Mouse (Mus musculus): ENCODE measurements around the gene Riox1. TPM values are rescaled to one million over a fixed set of nuclear protein-coding genes. Genes with fewer than 3 reads are reported as not detected.
A peak's percentile ranks its signal among the peaks of the same experiment; 100 is the strongest.
"Not testable (repeated sequence)": the region's sequence is repeated elsewhere in the genome, so short reads cannot be mapped to it uniquely, and the experiment has no call there.

Gene Riox1
- polyA plus RNA-seq, 1 experiment = 27.4 TPM

DNA sequence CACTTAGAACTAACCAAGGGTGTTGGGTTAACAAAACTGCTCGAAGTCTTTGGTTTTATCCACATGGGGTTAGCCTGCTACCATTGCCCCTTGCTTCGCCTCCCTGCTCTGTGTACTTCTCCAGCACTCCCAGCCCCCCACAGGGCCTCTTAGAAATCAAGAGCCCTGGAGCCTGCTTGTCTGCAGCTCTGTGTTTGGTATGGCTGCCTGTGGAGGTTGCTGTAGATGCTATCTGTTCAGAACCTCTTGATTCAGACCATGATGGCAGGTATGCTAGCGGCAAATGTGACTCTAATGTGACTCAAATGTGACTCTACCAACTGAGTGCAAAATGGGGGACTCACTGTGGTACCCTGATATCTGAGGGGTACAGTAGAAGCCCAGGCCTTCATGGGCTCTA, 26.1 kb upstream of the Riox1 start:
- H3K4me3 ChIP-seq (replicated peaks) = no peak overlapping the region
- H3K36me3 ChIP-seq (replicated peaks; ENCODE audit: low read length) = no peaks in the 10 kb centered on the region
- no peaks in the 10 kb centered on the region for H3K9me3 ChIP-seq
- TF ChIP-seq GATA1 (IDR thresholded peaks at IDR 0.05; ENCODE audit: borderline replicate concordance, low read length) (no peak), FLI1 (IDR thresholded peaks at IDR 0.05; ENCODE audit: low read length) (no peak)
- peaks cover 50% of the 10 kb centered on the region for H3K4me1 ChIP-seq
- H3K27me3 ChIP-seq (replicated peaks) = no peaks in the 10 kb centered on the region

DNA sequence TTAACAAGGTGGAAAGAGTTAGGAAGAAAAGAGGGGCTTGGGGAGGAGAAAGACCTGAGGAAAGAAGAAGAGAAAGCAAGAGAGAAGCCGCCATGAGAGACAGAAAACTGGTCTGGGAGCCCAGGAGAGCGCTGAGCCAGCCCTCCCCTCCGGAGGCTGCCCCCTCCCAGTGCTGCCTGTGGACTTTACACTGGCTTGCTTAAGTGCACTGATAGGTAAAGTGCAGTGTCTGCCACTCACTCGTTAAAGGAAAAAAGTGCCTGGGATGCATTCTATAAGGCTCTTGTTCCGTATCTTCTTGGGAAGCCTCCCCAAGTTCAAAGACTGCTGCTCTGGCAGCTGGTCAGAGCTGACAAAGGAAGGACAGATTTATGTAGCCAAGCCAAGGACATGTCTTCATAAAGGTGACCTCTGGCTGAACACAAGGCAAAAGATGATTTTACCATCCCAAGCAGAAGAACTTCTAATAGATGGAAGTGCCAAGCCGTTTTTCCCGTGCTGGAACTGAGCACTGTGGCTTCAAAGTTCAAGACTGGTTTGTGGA, 25.2 kb upstream of the Riox1 start:
- Histone ChIP-seq H3K4me1 (peaks cover 51% of the 10 kb centered on the region), H3K9me3 (no peaks in the 10 kb centered on the region), H3K36me3 (replicated peaks; ENCODE audit: low read length) (no peaks in the 10 kb centered on the region), H3K27me3 (replicated peaks) (no peaks in the 10 kb centered on the region), H3K4me3 (replicated peaks) (no peak overlapping the region)
- TF ChIP-seq GATA1 (IDR thresholded peaks at IDR 0.05; ENCODE audit: borderline replicate concordance, low read length) (no peak), FLI1 (IDR thresholded peaks at IDR 0.05; ENCODE audit: low read length) (no peak)

DNA sequence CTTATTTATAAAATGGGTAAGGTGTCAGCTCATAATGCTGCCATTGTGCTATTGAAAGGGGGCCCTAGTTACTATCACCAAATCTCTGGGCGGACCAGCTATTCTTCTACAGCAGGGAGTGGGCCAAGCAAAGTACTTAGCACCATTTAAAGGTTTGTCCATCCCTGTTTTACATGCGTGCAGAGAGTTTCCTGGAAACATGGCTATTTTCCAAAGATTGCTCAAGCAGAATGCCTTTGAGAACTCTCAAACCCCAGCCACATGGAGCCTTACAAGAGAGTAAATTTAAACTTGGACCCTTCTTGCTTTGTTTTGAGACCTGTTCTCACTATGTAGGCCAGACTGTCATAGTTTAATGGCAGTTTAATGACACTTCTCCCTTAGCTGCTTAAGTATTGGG, 24.3 kb upstream of the Riox1 start:
- TF ChIP-seq GATA1 (IDR thresholded peaks at IDR 0.05; ENCODE audit: borderline replicate concordance, low read length) (no peak), FLI1 (IDR thresholded peaks at IDR 0.05; ENCODE audit: low read length) (no peak)
- H3K9me3 ChIP-seq = no peaks in the 10 kb centered on the region
- no peaks in the 10 kb centered on the region for H3K36me3 ChIP-seq (replicated peaks; ENCODE audit: low read length)
- H3K27me3 ChIP-seq (replicated peaks) = no peaks in the 10 kb centered on the region
- peaks cover 45% of the 10 kb centered on the region for H3K4me1 ChIP-seq
- H3K4me3 ChIP-seq (replicated peaks) = no peak overlapping the region

DNA sequence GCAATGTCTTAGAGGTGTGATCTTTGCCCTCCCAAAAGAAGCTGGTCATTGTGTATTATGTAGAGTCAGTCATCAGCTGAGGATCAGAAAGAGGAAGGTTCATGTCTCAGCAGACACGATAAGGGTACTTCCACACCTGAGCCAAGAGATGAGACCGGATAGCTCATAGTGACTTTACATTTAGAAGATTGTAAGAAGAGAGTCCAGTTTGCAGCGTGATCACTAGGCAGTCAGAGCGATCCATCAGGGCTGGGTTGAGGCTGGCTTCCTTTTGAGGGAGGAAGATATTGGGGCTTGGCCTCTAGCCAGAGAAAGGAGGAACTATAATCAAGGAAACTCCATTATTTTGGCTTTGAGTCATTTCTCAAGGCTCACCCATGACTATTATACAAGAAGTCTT, 22.7 kb upstream of the Riox1 start:
- TF ChIP-seq FLI1 (IDR thresholded peaks at IDR 0.05; ENCODE audit: low read length) (no peak), GATA1 (IDR thresholded peaks at IDR 0.05; ENCODE audit: borderline replicate concordance, low read length) (no peak)
- peaks cover 54% of the 10 kb centered on the region for H3K4me1 ChIP-seq
- peak overlapping the region; percentile 50 for H3K4me3 ChIP-seq (replicated peaks)
- H3K9me3 ChIP-seq = no peaks in the 10 kb centered on the region
- H3K27me3 ChIP-seq (replicated peaks) = no peaks in the 10 kb centered on the region
- H3K36me3 ChIP-seq (replicated peaks; ENCODE audit: low read length) = no peaks in the 10 kb centered on the region

DNA sequence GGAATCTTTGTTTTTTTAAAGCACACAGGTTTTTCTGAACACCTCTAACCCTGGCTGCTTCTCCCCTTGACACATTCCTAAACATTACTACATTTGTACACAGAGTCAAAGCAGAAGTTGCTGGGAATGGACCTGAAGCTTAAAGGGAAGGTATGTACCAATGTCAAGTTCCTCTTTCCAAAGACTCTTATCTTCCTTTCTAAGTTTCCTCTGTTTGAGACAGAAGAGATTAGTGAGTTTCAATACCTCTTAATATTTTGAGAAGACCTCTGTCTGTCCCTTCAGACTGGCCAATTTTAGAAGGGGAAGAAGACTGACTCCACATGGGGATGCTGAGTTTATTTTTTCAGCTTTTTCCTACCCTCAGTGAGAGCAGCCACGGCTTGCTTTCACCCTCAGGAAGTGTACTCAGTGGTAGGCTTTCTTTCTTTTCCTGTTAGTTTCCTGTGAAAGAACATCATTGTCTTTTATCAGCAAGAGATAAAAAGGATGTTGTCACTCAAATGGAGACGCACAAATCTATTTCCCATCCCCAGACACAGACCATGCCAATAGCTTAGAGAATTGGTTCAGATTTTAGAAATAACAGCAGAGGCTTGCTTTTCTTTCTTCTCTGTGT, 21.1 kb upstream of the Riox1 start:
- Histone ChIP-seq H3K36me3 (replicated peaks; ENCODE audit: low read length) (no peaks in the 10 kb centered on the region), H3K4me3 (replicated peaks) (no peak overlapping the region), H3K9me3 (peaks cover 1% of the 10 kb centered on the region; the same call in 1 of the 2 replicates), H3K27me3 (replicated peaks) (no peaks in the 10 kb centered on the region), H3K4me1 (peaks cover 44% of the 10 kb centered on the region)
- no peak for TF ChIP-seq GATA1 (IDR thresholded peaks at IDR 0.05; ENCODE audit: borderline replicate concordance, low read length)
- TF ChIP-seq FLI1 (IDR thresholded peaks at IDR 0.05; ENCODE audit: low read length) = no peak

DNA sequence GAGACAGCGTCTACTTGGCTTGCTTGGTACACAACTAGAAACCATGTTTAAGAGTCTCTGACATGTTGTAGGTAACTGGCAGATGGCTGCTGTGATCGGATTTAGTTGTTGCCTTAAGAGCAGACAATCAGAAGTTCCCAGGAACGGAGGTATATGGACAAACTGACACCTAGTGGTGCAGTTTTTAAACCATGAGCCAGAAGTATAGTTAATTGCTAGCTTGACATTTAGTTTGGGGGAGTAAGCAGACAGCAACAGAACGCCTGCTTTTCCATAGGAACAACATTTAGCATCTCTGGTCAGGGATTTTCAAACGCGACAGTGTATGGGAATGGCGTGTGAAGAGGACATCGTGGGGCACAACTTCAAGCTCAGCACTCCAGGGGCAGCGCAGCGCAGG, 12.8 kb upstream of the Riox1 start:
- H3K36me3 ChIP-seq (replicated peaks; ENCODE audit: low read length) = no peaks in the 10 kb centered on the region
- H3K4me3 ChIP-seq (replicated peaks) = no peak overlapping the region
- TF ChIP-seq FLI1 (IDR thresholded peaks at IDR 0.05; ENCODE audit: low read length) (no peak), GATA1 (IDR thresholded peaks at IDR 0.05; ENCODE audit: borderline replicate concordance, low read length) (no peak)
- H3K9me3 ChIP-seq = peaks cover 4% of the 10 kb centered on the region; the same call in 1 of the 2 replicates
- H3K27me3 ChIP-seq (replicated peaks) = no peaks in the 10 kb centered on the region
- peaks cover 64% of the 10 kb centered on the region for H3K4me1 ChIP-seq

DNA sequence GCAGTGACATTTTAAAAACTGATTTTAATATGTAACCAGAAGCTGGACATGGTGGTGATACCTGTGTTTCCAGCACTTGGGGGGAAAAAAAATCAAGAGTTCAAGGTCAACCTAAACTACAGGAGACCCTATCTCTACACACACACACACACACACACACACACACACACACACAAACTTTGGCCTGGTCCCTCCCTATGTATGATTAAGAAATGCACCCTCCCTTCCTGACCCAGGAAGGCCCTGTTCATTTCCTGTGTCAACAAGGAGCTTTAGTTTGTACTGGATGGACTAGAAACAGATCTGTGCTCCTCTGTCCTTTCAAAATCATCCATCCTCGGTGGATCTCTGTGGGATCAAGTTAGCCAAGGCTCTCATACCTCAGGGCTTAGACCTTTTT, 11.8 kb upstream of the Riox1 start:
- H3K4me3 ChIP-seq (replicated peaks); H3K9me3 ChIP-seq; H3K27me3 ChIP-seq (replicated peaks); H3K36me3 ChIP-seq (replicated peaks; ENCODE audit: low read length): not testable (repeated sequence)
- peaks cover 58% of the 10 kb centered on the region for H3K4me1 ChIP-seq

DNA sequence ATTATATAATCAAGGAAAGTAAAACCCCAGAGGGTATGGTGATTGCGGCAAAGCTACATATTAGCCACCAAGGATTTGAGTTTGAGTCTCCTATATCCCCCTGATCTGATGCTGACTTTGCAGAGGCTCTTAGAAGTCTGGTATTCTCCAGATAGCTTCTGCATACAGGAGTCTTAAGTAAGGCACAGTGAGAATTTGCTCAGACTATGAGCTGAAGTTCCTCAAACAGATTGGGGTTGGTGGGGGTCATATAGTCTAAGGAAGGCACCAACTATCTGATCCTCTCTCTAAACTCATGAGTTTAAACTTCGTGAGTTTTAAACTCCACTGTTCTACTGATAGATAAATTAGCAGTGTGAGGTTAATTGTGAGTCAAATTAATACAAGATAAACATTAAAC, 11.1 kb upstream of the Riox1 start:
- TF ChIP-seq FLI1 (IDR thresholded peaks at IDR 0.05; ENCODE audit: low read length) (no peak), GATA1 (IDR thresholded peaks at IDR 0.05; ENCODE audit: borderline replicate concordance, low read length) (no peak)
- H3K9me3 ChIP-seq = peaks cover 2% of the 10 kb centered on the region; the same call in 1 of the 2 replicates
- no peak overlapping the region for H3K4me3 ChIP-seq (replicated peaks)
- H3K4me1 ChIP-seq = peaks cover 57% of the 10 kb centered on the region
- H3K36me3 ChIP-seq (replicated peaks; ENCODE audit: low read length) = no peaks in the 10 kb centered on the region
- no peaks in the 10 kb centered on the region for H3K27me3 ChIP-seq (replicated peaks)

DNA sequence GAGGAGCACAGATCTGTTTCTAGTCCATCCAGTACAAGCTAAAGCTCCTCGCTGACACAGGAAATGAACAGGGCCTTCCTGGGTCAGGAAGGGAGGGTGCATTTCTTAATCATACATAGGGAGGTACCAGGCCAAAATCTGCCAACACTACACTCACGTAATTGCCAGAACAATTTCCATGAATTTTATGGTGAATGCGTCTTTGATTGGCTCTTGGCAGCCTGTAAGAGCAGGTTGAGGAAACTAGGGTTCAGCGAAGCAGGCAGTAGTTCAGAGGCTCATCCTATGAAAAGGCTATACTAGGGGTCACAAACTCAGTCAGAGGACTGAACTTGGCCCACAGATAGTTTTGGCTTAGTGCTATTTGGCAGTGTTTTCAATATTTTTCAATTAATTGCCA, 10.4 kb upstream of the Riox1 start:
- no peaks in the 10 kb centered on the region for H3K27me3 ChIP-seq (replicated peaks)
- no peak overlapping the region for H3K4me3 ChIP-seq (replicated peaks)
- no peaks in the 10 kb centered on the region for H3K9me3 ChIP-seq
- no peak for TF ChIP-seq FLI1 (IDR thresholded peaks at IDR 0.05; ENCODE audit: low read length)
- TF ChIP-seq GATA1 (IDR thresholded peaks at IDR 0.05; ENCODE audit: borderline replicate concordance, low read length) = no peak
- H3K36me3 ChIP-seq (replicated peaks; ENCODE audit: low read length) = no peaks in the 10 kb centered on the region
- H3K4me1 ChIP-seq = peaks cover 57% of the 10 kb centered on the region

DNA sequence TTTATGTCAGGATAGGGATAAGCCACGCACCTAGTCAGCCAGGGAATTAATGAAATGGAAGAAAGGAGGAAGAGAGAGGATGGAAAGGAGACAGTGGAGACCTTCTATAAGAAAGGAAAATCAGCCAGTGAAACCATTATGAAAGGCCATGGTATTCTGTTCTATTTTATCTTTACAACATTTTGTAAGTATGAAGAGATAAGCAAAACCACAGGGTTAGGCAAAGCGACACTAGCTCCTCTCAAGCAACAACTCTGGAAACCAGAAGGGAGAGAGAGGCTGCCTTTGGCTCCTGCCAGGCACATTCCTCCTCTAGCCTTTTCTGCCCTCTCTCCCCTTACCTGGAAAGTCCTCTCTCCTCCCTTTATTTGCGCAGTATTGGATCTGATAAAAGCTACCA, 8.5 kb upstream of the Riox1 start:
- H3K4me3 ChIP-seq (replicated peaks) = no peak overlapping the region
- no peaks in the 10 kb centered on the region for H3K9me3 ChIP-seq
- H3K27me3 ChIP-seq (replicated peaks) = no peaks in the 10 kb centered on the region
- TF ChIP-seq FLI1 (IDR thresholded peaks at IDR 0.05; ENCODE audit: low read length) = no peak
- no peak for TF ChIP-seq GATA1 (IDR thresholded peaks at IDR 0.05; ENCODE audit: borderline replicate concordance, low read length)
- H3K36me3 ChIP-seq (replicated peaks; ENCODE audit: low read length) = no peaks in the 10 kb centered on the region
- peaks cover 58% of the 10 kb centered on the region for H3K4me1 ChIP-seq
